Mouse (Mus musculus): ENCODE measurements at regions not wholly inside any gene's neighbourhood (a gene's known extent, or its start where the extent isn't known, plus 50 kb on each side); places are given as distances from the start of the nearest gene placed in this dataset.

DNA sequence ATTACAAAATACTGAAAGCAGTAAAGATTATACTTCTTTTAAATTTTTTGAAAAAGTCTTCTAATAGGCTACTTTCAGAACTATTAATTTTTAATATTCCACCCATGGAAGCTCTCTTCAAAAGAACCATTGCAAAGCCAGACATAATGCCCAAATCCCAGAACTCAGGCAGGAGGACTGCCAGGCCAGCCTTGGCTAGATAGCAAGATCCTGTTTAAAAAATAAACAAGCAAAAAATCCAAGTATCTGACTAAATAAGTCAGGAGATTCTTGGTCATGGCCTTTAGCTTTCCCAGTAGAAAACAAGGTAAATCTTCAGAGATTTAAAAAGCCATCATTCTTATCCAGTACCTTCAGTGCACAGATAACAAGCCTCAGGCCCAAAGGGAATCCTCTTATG, 176.4 kb upstream of the Tsc22d2 start:
- TF ChIP-seq POLR2A (IDR thresholded peaks at IDR 0.05; ENCODE audit: low read depth, low read length) (no peak), CTCF (IDR thresholded peaks at IDR 0.05; ENCODE audit: extremely low read depth, insufficient read length, insufficient replicate concordance, low read depth, low read length) (no peak)

Measured in small intestine, adult 2 months (tissue).